Mouse (Mus musculus) kidney, adult 2 months (tissue): ENCODE data around the gene Asxl1. TPM values are rescaled to one million over a fixed set of nuclear protein-coding genes. Genes with fewer than 3 reads are reported as not detected.
A peak's percentile ranks its signal among the peaks of the same experiment; 100 is the strongest.

Source experiments
- DNase-seq: peaks from one replicate; pipeline ENCODE4 v3.0.0; 2021
- H3K27ac ChIP-seq: fragments of 200-500 bp; 2 replicates; pipeline ENCODE4 v1.5.1; 2012; ENCODE audit warnings: low read depth, low read length, control low read depth, inconsistent platforms; ENCODE audit not compliant: insufficient read depth
- H3K27me3 ChIP-seq: fragments of 200-500 bp; replicated peaks from 2 replicates; pipeline ENCODE4 v1.6.1; 2012; ENCODE audit warnings: mild to moderate bottlenecking, moderate library complexity, low read length, inconsistent platforms; ENCODE audit not compliant: control insufficient read depth, insufficient read depth
- H3K36me3 ChIP-seq: fragments of 200-500 bp; 2 replicates; pipeline ENCODE4 v1.6.1; 2012; ENCODE audit warnings: mild to moderate bottlenecking, moderate library complexity, low read length, inconsistent platforms; ENCODE audit not compliant: control insufficient read depth, insufficient read depth
- H3K4me1 ChIP-seq: fragments of 200-500 bp; 2 replicates; pipeline ENCODE4 v1.6.1; 2011; ENCODE audit warnings: low read length; ENCODE audit not compliant: control insufficient read depth, insufficient read depth
- H3K4me3 ChIP-seq: fragments of 200-500 bp; 2 replicates; pipeline ENCODE4 v1.5.1; 2011; ENCODE audit warnings: mild to moderate bottlenecking, low read depth, low read length, control low read depth; ENCODE audit not compliant: insufficient read depth
- CTCF ChIP-seq: fragments of 200-500 bp; conservative IDR thresholded peaks from 2 replicates; pipeline ENCODE4 v1.5.1; 2011; ENCODE audit warnings: low read depth, mild to moderate bottlenecking, control low read depth, low read length, moderate library complexity, mixed read lengths; ENCODE audit not compliant: insufficient read depth, insufficient read length
- POLR2A ChIP-seq: fragments of 200-500 bp; IDR thresholded peaks from one replicate; pipeline ENCODE4 v1.6.1; 2011; ENCODE audit warnings: low read depth, low read length, control low read depth
- WGBS: fragments of 180-500 bp; shearing (Covaris S2); methylation state at CpG from one replicate; pipeline ENCODE4 v1.1.7; 2018; 5-methylcytosine and 5-hydroxymethylcytosine counted together
- polyA plus RNA-seq: library from polyadenylated mRNA; depleted of rRNA; stranded (reverse); fragments of >200 nt; gene quantifications from 2 replicates; pipeline ENCODE4 v1.2.3, GENCODE M21; 2012

The Asxl1 gene
- polyA plus RNA-seq, 1 experiment, result 10.0 TPM

DNA sequence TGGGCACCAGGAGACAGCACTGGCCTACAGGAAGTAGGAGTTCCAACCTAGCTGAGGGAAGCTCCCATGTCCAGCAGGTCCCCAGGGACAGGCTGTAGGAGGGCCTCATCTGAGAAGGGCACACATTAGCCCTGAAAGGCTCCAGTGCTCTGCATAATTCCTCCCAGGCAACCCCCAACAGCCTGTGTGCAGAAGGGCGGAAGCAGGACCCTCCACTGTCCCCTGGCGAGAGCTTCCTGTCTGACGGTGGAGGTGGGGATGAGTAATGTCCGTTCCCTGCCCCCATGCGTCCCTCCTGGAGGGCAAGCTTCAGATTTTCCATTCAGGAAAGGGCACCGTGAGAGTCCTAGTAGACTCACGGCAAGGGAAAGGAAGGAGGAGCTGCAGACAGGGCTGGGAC, 86.9 kb downstream of the Asxl1 start:
- no peaks in the 10 kb centered on the region for H3K27me3 ChIP-seq
- H3K4me1 ChIP-seq, result peaks cover 29% of the 10 kb centered on the region

GRCm38 (mm10) chr2:153433859-153434258, 88.2 kb downstream of the Asxl1 start:
- peaks cover 32% of the 10 kb centered on the region for H3K4me1 ChIP-seq
- 62% methylated on average over 3 of the region's 3 CpGs for WGBS
- DNase-seq, result no peak
- H3K27me3 ChIP-seq, result no peaks in the 10 kb centered on the region
- H3K4me3 ChIP-seq, result no peak overlapping the region
- TF ChIP-seq CTCF (no peak), POLR2A (no peak)
- H3K27ac ChIP-seq, result no peak overlapping the region
- no peaks in the 10 kb centered on the region for H3K36me3 ChIP-seq

More for the DNA sequence above, 86.9 kb downstream of the Asxl1 start:
- DNase-seq, result peak; percentile 48
- WGBS, result 42% methylated on average over 7 of the region's 7 CpGs
- peak overlapping the region; percentile 35; the same call in 1 of the 2 replicates for H3K27ac ChIP-seq
- no peak overlapping the region for H3K4me3 ChIP-seq
- H3K36me3 ChIP-seq, result no peaks in the 10 kb centered on the region
- TF ChIP-seq POLR2A (no peak), CTCF (no peak)

DNA sequence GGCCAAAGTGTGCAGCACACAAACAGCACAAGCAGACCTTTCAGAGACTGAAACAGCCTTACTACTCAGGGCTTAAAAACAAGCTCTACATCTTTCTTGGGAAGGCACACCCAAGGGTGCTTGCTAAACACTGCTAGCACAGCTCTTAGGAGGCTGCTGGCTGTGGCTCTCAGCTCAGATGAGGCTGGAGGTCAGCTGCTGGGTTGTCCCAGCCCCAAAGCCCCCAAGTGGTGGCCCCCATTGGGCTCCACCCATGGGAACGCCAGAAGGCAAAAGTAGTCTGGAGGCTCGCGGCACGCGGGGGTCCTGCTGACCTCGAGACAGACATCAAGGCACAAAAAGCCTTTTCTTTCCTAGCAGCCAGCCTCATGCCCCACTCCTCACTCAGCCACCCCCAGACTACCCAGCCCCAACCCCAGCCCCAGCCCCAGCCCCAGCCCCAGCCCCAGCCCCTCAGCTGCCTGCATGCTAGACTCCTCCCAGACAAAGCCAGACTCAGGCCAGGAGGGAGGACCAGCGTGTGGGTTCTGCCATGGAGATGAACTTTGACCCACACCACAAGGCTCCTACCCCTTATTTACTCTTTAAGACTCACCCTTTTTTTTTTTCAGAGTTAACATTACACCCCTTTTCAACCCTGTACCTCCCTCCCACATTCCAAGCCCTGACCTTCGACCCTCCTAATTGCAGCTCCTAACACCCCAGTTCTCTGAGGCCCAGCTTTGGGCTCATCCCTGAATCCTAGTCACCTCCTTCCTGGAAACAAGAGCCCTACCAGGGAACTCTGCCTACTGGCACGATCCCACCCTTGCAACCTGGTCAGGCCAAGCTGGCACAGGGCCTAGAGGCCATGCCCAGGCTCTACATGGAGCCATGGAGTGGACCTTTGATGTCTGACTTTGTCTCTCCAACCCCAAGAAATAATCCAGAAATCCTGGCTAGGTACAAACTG, 89.5 kb downstream of the Asxl1 start:
- peak overlapping the region; percentile 72 for H3K27ac ChIP-seq
- H3K4me1 ChIP-seq, result peaks cover 34% of the 10 kb centered on the region
- no peak overlapping the region for H3K4me3 ChIP-seq
- no peak for TF ChIP-seq POLR2A
- no peaks in the 10 kb centered on the region for H3K27me3 ChIP-seq
- WGBS, result 43% methylated on average over 9 of the region's 9 CpGs
- no peaks in the 10 kb centered on the region for H3K36me3 ChIP-seq
- DNase-seq, result peak; percentile 96

- 6% methylated on average over 6 of the region's 6 CpGs for WGBS
- no peaks in the 10 kb centered on the region for H3K36me3 ChIP-seq
- no peaks in the 10 kb centered on the region for H3K27me3 ChIP-seq
- peak overlapping the region; percentile 72 for H3K27ac ChIP-seq
- TF ChIP-seq CTCF (no peak), POLR2A (no peak)
- H3K4me3 ChIP-seq, result no peak overlapping the region
- peaks cover 44% of the 10 kb centered on the region for H3K4me1 ChIP-seq
- peak; percentile 93 for DNase-seq
Observed at GRCm38 (mm10) chr2:153436641-153437305, 91.1 kb downstream of the Asxl1 start.

DNA sequence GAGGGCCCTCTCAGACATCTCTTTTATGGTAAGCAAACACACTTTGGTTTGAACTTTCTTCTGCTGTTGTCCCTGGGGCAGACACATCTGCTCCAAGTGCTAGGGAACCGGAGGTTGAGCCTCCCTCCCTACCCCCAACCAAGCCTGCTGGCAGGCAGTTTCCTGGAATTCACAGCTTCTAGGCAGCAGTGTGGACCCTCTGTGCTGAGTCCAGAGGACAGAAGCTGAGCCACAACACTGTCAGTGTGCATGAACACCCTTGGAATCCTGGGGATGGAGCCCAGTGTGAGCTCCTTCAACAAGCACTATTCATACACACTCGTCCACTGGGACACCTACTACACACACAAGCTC, 91.7 kb downstream of the Asxl1 start:
- Histone ChIP-seq H3K4me3 (no peak overlapping the region), H3K27me3 (no peaks in the 10 kb centered on the region), H3K36me3 (no peaks in the 10 kb centered on the region), H3K4me1 (peaks cover 46% of the 10 kb centered on the region), H3K27ac (peak overlapping the region; percentile 72)
- TF ChIP-seq POLR2A (no peak), CTCF (no peak)
- DNase-seq, result peak; percentile 91
- 29% methylated on average over 2 of the region's 2 CpGs for WGBS

GRCm38 (mm10) chr2:153440755-153441154, 95.1 kb downstream of the Asxl1 start:
- WGBS, result 43% methylated on average over 2 of the region's 2 CpGs
- DNase-seq, result peak; percentile 78
- Histone ChIP-seq H3K27me3 (no peaks in the 10 kb centered on the region), H3K4me1 (peaks cover 39% of the 10 kb centered on the region), H3K27ac (no peak overlapping the region), H3K36me3 (no peaks in the 10 kb centered on the region), H3K4me3 (no peak overlapping the region)
- TF ChIP-seq POLR2A (no peak), CTCF (no peak)

DNA sequence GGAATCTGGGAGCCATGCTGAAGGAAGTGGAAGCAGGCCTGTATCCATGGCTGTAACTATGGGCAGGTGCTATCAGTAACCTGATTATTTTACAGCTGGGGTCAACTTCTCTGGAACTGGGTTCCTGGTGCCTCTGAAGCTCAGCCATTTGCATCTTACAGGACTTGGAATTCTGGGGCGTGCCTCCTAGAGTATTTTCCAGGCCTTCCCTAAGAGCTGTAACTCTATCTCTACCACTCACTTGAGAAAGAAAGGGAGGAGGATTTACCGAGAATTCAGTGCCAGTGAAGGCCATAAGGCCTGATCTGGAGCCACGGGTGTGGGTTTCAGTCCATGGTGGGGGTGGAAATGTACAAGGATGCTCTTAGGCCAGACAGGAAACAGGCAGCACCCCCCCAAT, 95.6 kb downstream of the Asxl1 start:
- Histone ChIP-seq H3K4me1 (peaks cover 34% of the 10 kb centered on the region), H3K27ac (0 out of 2 replicates have a peak overlapping the region, but pooled peaks have one; percentile 4), H3K27me3 (no peaks in the 10 kb centered on the region), H3K36me3 (no peaks in the 10 kb centered on the region), H3K4me3 (no peak overlapping the region)
- TF ChIP-seq CTCF, result no peak
- no peak for TF ChIP-seq POLR2A
- no peak for DNase-seq
- 48% methylated on average over 3 of the region's 3 CpGs for WGBS
